Mouse (Mus musculus) CH12.LX (cell line): ENCODE data around the gene Ppp2r5e. TPM values are rescaled to one million over a fixed set of nuclear protein-coding genes. Genes with fewer than 3 reads are reported as not detected.

ENCODE experiments used
- DNase-seq: peaks from one replicate; pipeline ENCODE4 v3.0.0-alpha.2; 2013; ENCODE audit errors: extremely low read depth
- H3K27ac ChIP-seq: 2 replicates; pipeline ENCODE4 v1.5.1; 2012; ENCODE audit warnings: low read depth, mild to moderate bottlenecking, control low read depth, moderate library complexity; ENCODE audit not compliant: insufficient read depth
- H3K27me3 ChIP-seq: replicated peaks from 2 replicates; pipeline ENCODE3; 2012; ENCODE audit warnings: inconsistent platforms
- H3K36me3 ChIP-seq, 2 experiments: replicated peaks in 1 of 2; 2 replicates each; pipeline versions ENCODE3 to v1.6.1; 2012; ENCODE audit warnings: inconsistent platforms in 1 of 2, low read length in 1 of 2, mild to moderate bottlenecking in 1 of 2, mixed read lengths in 1 of 2, moderate library complexity in 1 of 2; ENCODE audit not compliant: control insufficient read depth in 1 of 2, insufficient read depth in 1 of 2
- H3K4me1 ChIP-seq, 2 experiments: 2 replicates each; pipeline ENCODE4 v1.6.1; 2012; ENCODE audit warnings: inconsistent platforms in 1 of 2, moderate library complexity in 1 of 2; ENCODE audit not compliant: insufficient read depth in 2 of 2, control insufficient read depth in 1 of 2
- H3K4me2 ChIP-seq: 2 replicates; pipeline ENCODE4 v1.6.1; 2012; ENCODE audit warnings: low read depth, mild to moderate bottlenecking, control low read depth; ENCODE audit not compliant: poor library complexity, insufficient read depth, severe bottlenecking
- H3K4me3 ChIP-seq, 3 experiments: fragments of 150-350 bp in 1 of 3; sonication (generic) in 1 of 3; replicated peaks in 1 of 3; 2 replicates each; pipeline versions ENCODE3 to v1.5.1; 2011 to 2012; ENCODE audit warnings: low read depth in 2 of 3, low read length in 2 of 3, mild to moderate bottlenecking in 2 of 3, moderate library complexity in 2 of 3, control low read depth in 1 of 3, improper control_type of control experiment in 1 of 3, inconsistent platforms in 1 of 3, mixed read lengths in 1 of 3; ENCODE audit not compliant: poor library complexity in 1 of 3
- H3K79me2 ChIP-seq: replicated peaks from 2 replicates; pipeline ENCODE4 v1.6.1; 2012; ENCODE audit warnings: mild to moderate bottlenecking, moderate library complexity; ENCODE audit not compliant: control insufficient read depth, poor library complexity, insufficient read depth, severe bottlenecking; ENCODE audit errors: extremely low read depth
- H3K9ac ChIP-seq: 2 replicates; pipeline ENCODE4 v1.6.1; 2012; ENCODE audit warnings: low read depth, mild to moderate bottlenecking, control low read depth, moderate library complexity; ENCODE audit not compliant: insufficient read depth
- H3K9me3 ChIP-seq: replicated peaks from 2 replicates; pipeline ENCODE3; 2012; ENCODE audit warnings: low read length, inconsistent platforms, mixed read lengths
- BHLHE40 ChIP-seq: IDR thresholded peaks from 2 replicates; pipeline ENCODE4 v1.6.1; 2011; ENCODE audit warnings: mild to moderate bottlenecking, low read depth, low read length, improper control_type of control experiment
- CHD2 ChIP-seq: IDR thresholded peaks from 2 replicates; pipeline ENCODE4 v1.6.1; 2011; ENCODE audit warnings: low read length, improper control_type of control experiment
- CTCF ChIP-seq, 2 experiments: IDR thresholded peaks in 1 of 2; conservative IDR thresholded peaks in 1 of 2; 2 replicates each; pipeline ENCODE4 v1.5.1; 2011 to 2012; ENCODE audit warnings: low read depth in 2 of 2, low read length in 2 of 2, improper control_type of control experiment in 1 of 2, inconsistent platforms in 1 of 2, mild to moderate bottlenecking in 1 of 2, moderate library complexity in 1 of 2
- GABPA ChIP-seq: IDR thresholded peaks from 2 replicates; pipeline ENCODE4 v1.6.1; 2012; ENCODE audit warnings: low read depth, low read length, improper control_type of control experiment, inconsistent platforms; ENCODE audit not compliant: insufficient replicate concordance
- IRF4 ChIP-seq: IDR thresholded peaks from 2 replicates; pipeline ENCODE4 v1.6.1; 2014; ENCODE audit warnings: low read depth, mild to moderate bottlenecking, inconsistent platforms, low read length, improper control_type of control experiment
- KAT2A ChIP-seq: IDR thresholded peaks from 2 replicates; pipeline ENCODE4 v1.6.1; 2012; ENCODE audit warnings: low read length, improper control_type of control experiment, inconsistent platforms; ENCODE audit not compliant: insufficient replicate concordance
- MAX ChIP-seq: IDR thresholded peaks from 2 replicates; pipeline ENCODE4 v1.6.1; 2011; ENCODE audit warnings: low read length, improper control_type of control experiment
- MAZ ChIP-seq: IDR thresholded peaks from 2 replicates; pipeline ENCODE4 v1.6.1; 2012; ENCODE audit warnings: low read depth, mild to moderate bottlenecking, inconsistent platforms, low read length, improper control_type of control experiment, moderate library complexity
- MYC ChIP-seq: IDR thresholded peaks from 2 replicates; pipeline ENCODE4 v1.6.1; 2011; ENCODE audit warnings: low read depth, mild to moderate bottlenecking, improper control_type of control experiment, low read length
- NELFE ChIP-seq: IDR thresholded peaks from 2 replicates; pipeline ENCODE4 v1.6.1; 2011; ENCODE audit warnings: low read depth, low read length, improper control_type of control experiment
- POLR2A ChIP-seq: IDR thresholded peaks from 2 replicates; pipeline ENCODE4 v1.6.1; 2011; ENCODE audit warnings: low read depth, mild to moderate bottlenecking, improper control_type of control experiment, low read length
- POLR2AphosphoS2 ChIP-seq: IDR thresholded peaks from 2 replicates; pipeline ENCODE4 v1.6.1; 2011; ENCODE audit warnings: low read depth, low read length, improper control_type of control experiment
- SMC3 ChIP-seq: IDR thresholded peaks from 2 replicates; pipeline ENCODE4 v1.6.1; 2011; ENCODE audit warnings: low read depth, low read length, improper control_type of control experiment
- TBP ChIP-seq: conservative IDR thresholded peaks from 2 replicates; pipeline ENCODE4 v1.6.1; 2011; ENCODE audit warnings: low read depth, low read length, improper control_type of control experiment
- UBTF ChIP-seq: IDR thresholded peaks from 2 replicates; pipeline ENCODE4 v1.6.1; 2012; ENCODE audit warnings: low read depth, mild to moderate bottlenecking, inconsistent platforms, low read length, improper control_type of control experiment, moderate library complexity
- USF1 ChIP-seq: IDR thresholded peaks from 2 replicates; pipeline ENCODE4 v1.6.1; 2014; ENCODE audit warnings: low read depth, mild to moderate bottlenecking, inconsistent platforms, low read length, improper control_type of control experiment
- USF2 ChIP-seq: conservative IDR thresholded peaks from 2 replicates; pipeline ENCODE4 v1.6.1; 2011; ENCODE audit warnings: low read depth, low read length, improper control_type of control experiment
- ZC3H11A ChIP-seq: IDR thresholded peaks from 2 replicates; pipeline ENCODE4 v1.6.1; 2012; ENCODE audit warnings: low read depth, mild to moderate bottlenecking, inconsistent platforms, low read length, improper control_type of control experiment
- ZKSCAN1 ChIP-seq: IDR thresholded peaks from 2 replicates; pipeline ENCODE4 v1.6.1; 2012; ENCODE audit warnings: low read depth, inconsistent platforms, low read length, improper control_type of control experiment, borderline replicate concordance
- dilution Hi-C: fragments of 300-500 bp; cut with MboI; formaldehyde crosslinking; loops from 2 replicates; pipeline ENCODE4 v1.14.3; 2020; ENCODE audit warnings: low sequenced_read_pairs; ENCODE audit not compliant: extremely low pct_unique_long_range_greater_than_20kb, extremely low pct_ligation_motif_present
- in situ Hi-C: fragments of 300-500 bp; cut with MboI; formaldehyde crosslinking; loops from 3 replicates; pipeline ENCODE4 v1.14.3; 2019; ENCODE audit warnings: low sequenced_read_pairs, low pct_ligation_motif_present, low pct_unique_long_range_greater_than_20kb, mixed read lengths
- polyA plus RNA-seq: library from polyadenylated mRNA; unstranded; fragments of >175 nt; gene quantifications from 2 replicates; pipeline ENCODE4 v1.2.1, GENCODE M21; 2012; ENCODE audit warnings: low read depth; ENCODE audit not compliant: insufficient read length
- total RNA-seq, 2 experiments: library from RNA; depleted of rRNA; stranded (reverse); fragments of 300-350 nt in 1 of 2; fragments of >200 nt in 1 of 2; gene quantifications; 2 replicates each; pipeline ENCODE4 v1.2.3; 2012 to 2014

Ppp2r5e gene
- total and polyA plus RNA-seq, 3 experiments = 9.3 to 21.7 (median 10.0) TPM

- dilution Hi-C loops = no loop called here
- H3K27me3 ChIP-seq = no peaks in the 10 kb centered on the region
- no peaks in the 10 kb centered on the region for H3K79me2 ChIP-seq
- no peak overlapping the region for H3K27ac ChIP-seq
- H3K4me2 ChIP-seq = no peak overlapping the region
- TF ChIP-seq USF2 (no peak), ZKSCAN1 (no peak), IRF4 (no peak), USF1 (no peak), NELFE (no peak), ZC3H11A (no peak), GABPA (no peak), POLR2A (no peak), MAZ (no peak), BHLHE40 (no peak), MYC (no peak), CHD2 (no peak), POLR2AphosphoS2 (no peak), SMC3 (no peak), UBTF (no peak), CTCF (conservative IDR thresholded peaks at IDR 0.05 in 1 of 2, IDR thresholded peaks at IDR 0.05 in 1 of 2; ENCODE audit: low read depth in 2 of 2, low read length in 2 of 2) (no peak), KAT2A (no peak), MAX (no peak)
- DNase-seq = no peak
- no peak overlapping the region for H3K4me3 ChIP-seq
- H3K36me3 ChIP-seq = no peaks in the 10 kb centered on the region
- H3K4me1 ChIP-seq = no peaks in the 10 kb centered on the region
- no peak overlapping the region for H3K9ac ChIP-seq
- in situ Hi-C loops = no loop called here
- H3K9me3 ChIP-seq = peaks cover 3% of the 10 kb centered on the region
These were observed 20.2 kb upstream of the Ppp2r5e start for GRCm38 (mm10) chr12:75616158-75616791.

GRCm38 (mm10) chr12:75615556-75615955, 19.5 kb upstream of the Ppp2r5e start:
- dilution Hi-C loops = no loop called here
- Histone ChIP-seq H3K9me3 (peaks cover 1% of the 10 kb centered on the region), H3K9ac (no peak overlapping the region), H3K4me1 (no peaks in the 10 kb centered on the region), H3K4me3 (no peak overlapping the region), H3K27ac (no peak overlapping the region), H3K4me2 (no peak overlapping the region), H3K79me2 (no peaks in the 10 kb centered on the region), H3K27me3 (no peaks in the 10 kb centered on the region), H3K36me3 (no peaks in the 10 kb centered on the region)
- TF ChIP-seq USF1 (no peak), TBP (no peak)
- in situ Hi-C loops = no loop called here
- no peak for DNase-seq
